Mouse (Mus musculus) heart, embryonic 16.5 days (tissue): ENCODE measurements around the gene Ccl9. TPM values are rescaled to one million over a fixed set of nuclear protein-coding genes. Genes with fewer than 3 reads are reported as not detected.

ENCODE experiments used
- ATAC-seq: fragments of 200-750 bp; cut with Nextera tagmentation; replicated peaks from 2 replicates; pipeline ENCODE4 v1.8.0; 2017; ENCODE audit warnings: moderate number of reproducible peaks; ENCODE audit not compliant: insufficient read depth, low FRiP score; ENCODE audit errors: extremely low read depth
- H3K27ac ChIP-seq: fragments of 300-500 bp; sonication (generic); 2 replicates; pipeline ENCODE4 v1.5.1; 2014; ENCODE audit warnings: mild to moderate bottlenecking, low read length, control low read depth, moderate library complexity
- H3K27me3 ChIP-seq: fragments of 300-500 bp; sonication (generic); 2 replicates; pipeline ENCODE4 v1.6.1; 2014; ENCODE audit warnings: low read length, mixed read lengths; ENCODE audit not compliant: control insufficient read depth, insufficient read depth
- H3K36me3 ChIP-seq: fragments of 300-500 bp; sonication (generic); 2 replicates; pipeline ENCODE4 v1.6.1; 2014; ENCODE audit not compliant: control insufficient read depth, insufficient read depth
- H3K4me1 ChIP-seq: fragments of 300-500 bp; sonication (generic); 2 replicates; pipeline ENCODE4 v1.6.1; 2014; ENCODE audit warnings: low read length, mixed read lengths; ENCODE audit not compliant: control insufficient read depth, insufficient read depth
- H3K4me2 ChIP-seq: fragments of 300-500 bp; sonication (generic); 2 replicates; pipeline ENCODE4 v1.6.1; 2014; ENCODE audit warnings: low read depth, mild to moderate bottlenecking, control low read depth, low read length
- H3K4me3 ChIP-seq: fragments of 300-500 bp; sonication (generic); 2 replicates; pipeline ENCODE4 v1.5.1; 2014; ENCODE audit warnings: mild to moderate bottlenecking, control low read depth, low read length
- H3K9ac ChIP-seq: fragments of 300-500 bp; sonication (generic); 2 replicates; pipeline ENCODE4 v1.6.1; 2014; ENCODE audit warnings: low read length, control low read depth
- H3K9me3 ChIP-seq: fragments of 300-500 bp; sonication (generic); replicated peaks from 2 replicates; pipeline ENCODE4 v1.6.1; 2016; ENCODE audit warnings: low read length; ENCODE audit not compliant: control insufficient read depth
- WGBS: fragments of 180-500 bp; shearing (Covaris S2); extraction: QIAGEN DNeasy Blood & Tissue Kit; methylation state at CpG from one replicate; pipeline ENCODE4 v1.1.7; 2014; 5-methylcytosine and 5-hydroxymethylcytosine counted together
- polyA plus RNA-seq: library from polyadenylated mRNA; unstranded; fragments of >200 nt; fragmentation: Nextera tagmentation; extraction: Ambion mirVana; gene quantifications from 2 replicates; pipeline ENCODE4 v1.2.1, GENCODE M21; 2015

Gene Ccl9
- polyA plus RNA-seq, 1 experiment from 2014 or later, result 3.6 TPM

- Histone ChIP-seq H3K27me3 (no peaks in the 10 kb centered on the region), H3K4me1 (no peaks in the 10 kb centered on the region), H3K9me3 (no peaks in the 10 kb centered on the region), H3K27ac (no peak overlapping the region), H3K36me3 (no peaks in the 10 kb centered on the region), H3K9ac (no peak overlapping the region), H3K4me2 (no peak overlapping the region), H3K4me3 (no peak overlapping the region)
- no peak for ATAC-seq
These were observed 5.0 kb upstream of the Ccl9 start for GRCm38 (mm10) chr11:83583450-83583754.

DNA sequence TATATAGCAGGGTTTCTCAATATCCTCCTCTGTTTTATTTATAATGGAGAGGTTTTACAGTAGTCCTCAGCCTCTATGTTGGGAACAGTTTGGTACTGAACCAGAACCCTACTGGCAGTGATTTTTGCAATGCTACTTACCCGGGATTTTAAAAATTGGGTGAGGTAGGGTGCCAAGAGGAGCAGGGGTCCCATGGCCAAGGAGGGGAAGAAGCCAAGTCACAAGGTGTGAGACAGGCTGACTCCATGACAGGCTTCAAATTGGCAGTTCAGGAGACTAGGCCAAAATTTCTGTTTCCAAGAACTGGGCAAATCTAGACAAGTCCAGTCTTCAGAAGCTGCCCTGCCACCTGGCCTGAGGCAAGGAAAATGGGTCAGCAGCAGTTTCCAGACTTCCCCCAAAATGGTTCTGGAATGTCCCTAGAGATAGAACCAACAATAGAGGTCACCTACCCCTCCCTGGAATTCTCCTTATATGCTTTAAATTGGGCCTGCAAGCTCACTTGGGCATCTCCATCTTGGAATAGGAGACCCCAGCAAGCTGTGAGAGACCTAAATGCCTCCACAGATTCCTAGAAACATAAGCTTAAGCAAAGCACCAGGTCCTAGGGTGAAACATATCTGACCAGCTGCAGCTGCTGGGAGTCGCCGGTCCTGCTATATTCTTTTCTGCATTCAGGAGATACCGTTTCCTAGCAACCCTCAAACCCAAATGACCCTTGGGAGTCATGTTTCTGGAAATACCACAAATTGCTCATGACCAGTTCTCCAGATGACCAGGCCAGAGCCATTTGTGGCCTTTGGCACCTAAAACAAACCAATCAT is 4.4 kb upstream of the Ccl9 start:
- no peaks in the 10 kb centered on the region for H3K9me3 ChIP-seq
- no peaks in the 10 kb centered on the region for H3K36me3 ChIP-seq
- H3K4me2 ChIP-seq, result no peak overlapping the region
- no peak overlapping the region for H3K4me3 ChIP-seq
- 44% methylated on average over 4 of the region's 4 CpGs for WGBS
- no peaks in the 10 kb centered on the region for H3K4me1 ChIP-seq
- H3K27ac ChIP-seq, result no peak overlapping the region
- H3K27me3 ChIP-seq, result no peaks in the 10 kb centered on the region
- H3K9ac ChIP-seq, result no peak overlapping the region
- no peak for ATAC-seq

DNA sequence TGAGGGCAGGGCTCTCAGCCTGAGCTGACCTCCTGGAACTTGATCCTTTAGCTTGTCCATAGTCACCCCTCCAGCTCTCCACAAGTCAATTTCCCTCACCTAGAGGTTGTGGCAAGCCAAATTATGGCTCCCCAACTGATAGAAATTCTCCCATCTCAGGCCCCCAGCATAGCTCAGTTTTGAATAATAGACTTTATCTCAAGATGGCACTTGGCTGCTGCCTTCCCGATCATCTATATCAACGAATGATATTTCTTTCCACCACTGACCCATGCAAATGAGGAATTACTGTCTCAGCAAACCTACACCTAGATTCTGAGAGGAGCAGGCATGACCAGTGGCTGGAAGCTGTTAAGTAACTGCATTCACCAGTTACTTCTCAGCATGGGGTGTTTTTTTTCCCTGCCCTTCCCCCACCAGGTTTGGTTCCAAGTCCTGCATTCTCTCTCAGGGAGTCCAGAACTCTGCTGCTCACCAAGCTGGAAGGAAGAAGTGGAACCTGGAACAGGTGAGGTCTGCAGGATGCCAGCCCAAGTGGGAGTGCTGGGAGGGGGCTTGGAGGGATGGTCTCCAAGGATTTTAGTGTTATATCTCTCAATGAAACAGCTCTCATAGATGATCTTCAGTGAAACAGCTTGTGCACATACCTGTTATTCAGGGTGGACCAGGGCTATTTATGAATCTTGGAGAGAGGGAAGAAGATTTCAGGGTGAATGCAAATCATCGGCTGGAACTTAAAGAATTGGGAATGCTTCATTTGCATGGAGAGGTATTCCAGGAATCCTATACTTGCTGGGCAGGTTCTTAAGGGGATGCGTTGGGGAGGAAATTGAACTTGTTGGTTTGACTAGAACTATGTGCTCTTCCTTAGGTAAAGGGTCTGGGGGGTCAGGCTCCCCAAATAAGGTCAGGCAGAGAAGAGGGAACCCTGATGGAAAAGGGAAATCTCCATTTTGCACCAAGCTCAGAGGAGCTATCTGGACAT is 3.5 kb upstream of the Ccl9 start:
- Histone ChIP-seq H3K9ac (no peak overlapping the region), H3K36me3 (no peaks in the 10 kb centered on the region), H3K4me3 (no peak overlapping the region), H3K9me3 (no peaks in the 10 kb centered on the region), H3K4me1 (no peaks in the 10 kb centered on the region), H3K27me3 (no peaks in the 10 kb centered on the region), H3K4me2 (no peak overlapping the region), H3K27ac (no peak overlapping the region)
- 61% methylated on average over 4 of the region's 4 CpGs for whole genome bisulfite sequencing
- no peak for ATAC-seq

DNA sequence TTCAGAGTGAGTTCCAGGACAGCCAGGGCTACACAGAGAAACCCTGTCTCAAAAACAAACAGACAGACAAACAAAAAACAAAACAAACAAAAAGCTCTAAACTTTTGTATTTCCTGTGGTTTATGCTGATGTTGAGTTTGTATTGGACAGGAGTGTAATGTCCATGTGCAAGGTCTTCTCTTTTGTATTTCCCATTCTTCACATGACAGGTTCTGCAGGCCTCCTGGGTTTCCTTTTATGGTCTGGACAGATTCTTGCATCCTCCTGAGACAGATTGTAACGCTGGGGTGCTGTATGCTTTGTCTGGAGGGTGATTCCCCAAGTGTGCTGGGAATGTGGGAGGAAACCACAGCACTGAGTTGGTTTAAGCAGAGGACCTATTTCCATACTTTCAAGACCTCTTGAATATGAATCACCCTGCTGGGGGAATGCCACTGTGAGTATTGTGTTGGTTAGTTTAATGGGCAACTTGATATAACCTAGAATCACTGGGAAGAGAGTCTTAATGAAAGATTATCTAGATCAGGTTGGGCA is 2.3 kb upstream of the Ccl9 start:
- Histone ChIP-seq H3K4me3 (no peak overlapping the region), H3K9me3 (no peaks in the 10 kb centered on the region), H3K4me1 (no peaks in the 10 kb centered on the region), H3K36me3 (no peaks in the 10 kb centered on the region), H3K4me2 (no peak overlapping the region), H3K27me3 (no peaks in the 10 kb centered on the region), H3K27ac (no peak overlapping the region), H3K9ac (no peak overlapping the region)
- 24% methylated on average over 1 of the region's 1 CpGs for WGBS
- ATAC-seq, result no peak

- ATAC-seq, result no peak
- Histone ChIP-seq H3K4me2 (no peak overlapping the region), H3K4me1 (no peaks in the 10 kb centered on the region), H3K36me3 (no peaks in the 10 kb centered on the region), H3K27ac (no peak overlapping the region), H3K9ac (no peak overlapping the region), H3K9me3 (no peaks in the 10 kb centered on the region), H3K4me3 (no peak overlapping the region), H3K27me3 (no peaks in the 10 kb centered on the region)
- 70% methylated on average over 3 of the region's 3 CpGs for WGBS
These were observed 563 bp upstream of the Ccl9 start for GRCm38 (mm10) chr11:83578999-83579398.

GRCm38 (mm10) chr11:83576927-83577555 is 1.4 kb downstream of the Ccl9 start:
- Histone ChIP-seq H3K4me3 (no peak overlapping the region), H3K27ac (no peak overlapping the region), H3K4me2 (no peak overlapping the region), H3K4me1 (no peaks in the 10 kb centered on the region), H3K27me3 (no peaks in the 10 kb centered on the region), H3K9me3 (no peaks in the 10 kb centered on the region), H3K36me3 (no peaks in the 10 kb centered on the region), H3K9ac (no peak overlapping the region)
- WGBS, result 74% methylated on average over 4 of the region's 4 CpGs
- no peak for ATAC-seq

DNA sequence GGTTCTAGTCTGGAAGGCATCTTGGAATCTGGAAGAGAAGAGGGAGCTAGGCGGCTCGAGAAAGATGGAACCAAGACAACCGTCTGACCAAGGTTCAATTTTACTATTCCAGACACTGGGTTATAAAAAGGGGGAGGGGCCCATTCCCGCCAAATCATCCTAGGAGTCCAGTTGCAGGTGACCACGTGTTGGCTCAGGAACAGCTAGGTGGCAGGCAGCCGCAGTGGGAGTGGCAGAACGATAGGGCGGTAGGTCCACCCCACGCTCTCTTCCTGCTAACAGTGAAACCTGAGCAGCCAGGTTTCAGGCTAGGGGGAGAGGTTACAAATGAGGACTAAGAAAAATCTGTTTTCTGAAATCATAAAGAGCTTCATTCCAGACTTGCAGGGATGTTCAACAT is 5.6 kb downstream of the Ccl9 start:
- Histone ChIP-seq H3K4me1 (no peaks in the 10 kb centered on the region), H3K4me2 (no peak overlapping the region), H3K9me3 (no peaks in the 10 kb centered on the region), H3K27me3 (no peaks in the 10 kb centered on the region), H3K4me3 (no peak overlapping the region), H3K9ac (no peak overlapping the region), H3K27ac (no peak overlapping the region), H3K36me3 (no peaks in the 10 kb centered on the region)
- ATAC-seq, result no peak
- 52% methylated on average over 9 of the region's 9 CpGs for WGBS

- H3K27me3 ChIP-seq, result no peaks in the 10 kb centered on the region
- 56% methylated on average over 8 of the region's 8 CpGs for WGBS
- no peak overlapping the region for H3K9ac ChIP-seq
- no peak for ATAC-seq
- no peak overlapping the region for H3K27ac ChIP-seq
- H3K4me3 ChIP-seq, result no peak overlapping the region
- no peaks in the 10 kb centered on the region for H3K9me3 ChIP-seq
- no peaks in the 10 kb centered on the region for H3K4me1 ChIP-seq
- H3K4me2 ChIP-seq, result no peak overlapping the region
- H3K36me3 ChIP-seq, result no peaks in the 10 kb centered on the region
These were observed 6.2 kb downstream of the Ccl9 start for GRCm38 (mm10) chr11:83572223-83572622.
